Mouse (Mus musculus): ENCODE data around the gene Vwa8. TPM values are rescaled to one million over a fixed set of nuclear protein-coding genes. Genes with fewer than 3 reads are reported as not detected.

Gene Vwa8
- total RNA-seq, 1 experiment: 9.8 TPM

DNA sequence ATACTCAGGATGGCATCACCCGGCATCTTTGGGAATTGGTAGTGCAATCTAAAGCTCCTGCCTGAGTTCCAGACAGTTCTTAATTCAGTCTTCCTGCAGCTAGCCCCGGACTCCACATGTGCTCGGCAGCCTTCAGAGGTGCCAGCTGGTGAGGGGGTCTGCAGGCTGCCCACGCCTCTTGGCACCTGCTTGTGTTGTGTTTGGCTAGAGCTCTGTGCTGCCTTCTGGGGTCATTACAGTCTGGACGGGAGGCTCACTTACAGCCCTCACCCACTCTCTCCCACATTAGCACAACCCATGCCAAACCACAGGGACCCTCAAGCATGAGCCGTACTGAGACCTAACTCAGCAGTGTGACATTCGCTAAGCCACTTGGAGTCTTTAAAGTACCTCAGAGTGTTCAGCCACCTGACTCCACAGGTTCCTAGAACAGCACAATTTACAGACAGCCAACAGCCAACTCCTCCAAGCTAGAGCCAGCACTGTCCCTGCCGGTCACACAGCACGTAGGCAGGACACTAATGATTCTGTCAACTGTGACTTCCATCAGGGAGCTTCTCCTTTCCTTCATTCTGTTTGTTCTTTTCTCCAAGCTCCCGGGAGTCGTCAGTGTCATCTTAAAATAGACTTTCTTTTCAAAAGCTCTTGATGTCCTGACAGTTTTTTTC, 336.3 kb downstream of the Vwa8 start:
- Histone ChIP-seq H3K36me3 (ENCODE audit: control insufficient read depth, insufficient read depth, low read length, poor library complexity, severe bottlenecking) (peaks cover 2% of the 10 kb centered on the region; the same call in 1 of the 2 replicates), H3K27ac (ENCODE audit: insufficient read depth, low read depth, low read length, poor library complexity, severe bottlenecking) (no peak overlapping the region), H3K9me3 (ENCODE audit: control insufficient read depth, insufficient read depth, low read depth, low read length) (no peaks in the 10 kb centered on the region), H3K4me3 (ENCODE audit: insufficient read depth in 1 of 2, low read depth in 1 of 2, low read length in 2 of 2, poor library complexity in 1 of 2, severe bottlenecking in 1 of 2) (no peak overlapping the region), H3K4me1 (ENCODE audit: control insufficient read depth in 2 of 2, insufficient read depth in 2 of 2, low read length in 2 of 2, poor library complexity in 1 of 2) (no peaks in the 10 kb centered on the region), H3K9ac (ENCODE audit: insufficient read depth, low read depth, low read length, poor library complexity, severe bottlenecking) (no peak overlapping the region)
- in situ Hi-C loops (cut with MboI; ENCODE audit: low sequenced_read_pairs in 2 of 2, unreplicated experiment in 2 of 2): no loop called here
- TF ChIP-seq ZNF384 (IDR thresholded peaks at IDR 0.05; ENCODE audit: low read depth, low read length) (no peak), HCFC1 (IDR thresholded peaks at IDR 0.05; ENCODE audit: borderline replicate concordance, insufficient read depth, low read length) (no peak)
- no peak for DNase-seq (ENCODE audit: low read depth, low spot score)

DNA sequence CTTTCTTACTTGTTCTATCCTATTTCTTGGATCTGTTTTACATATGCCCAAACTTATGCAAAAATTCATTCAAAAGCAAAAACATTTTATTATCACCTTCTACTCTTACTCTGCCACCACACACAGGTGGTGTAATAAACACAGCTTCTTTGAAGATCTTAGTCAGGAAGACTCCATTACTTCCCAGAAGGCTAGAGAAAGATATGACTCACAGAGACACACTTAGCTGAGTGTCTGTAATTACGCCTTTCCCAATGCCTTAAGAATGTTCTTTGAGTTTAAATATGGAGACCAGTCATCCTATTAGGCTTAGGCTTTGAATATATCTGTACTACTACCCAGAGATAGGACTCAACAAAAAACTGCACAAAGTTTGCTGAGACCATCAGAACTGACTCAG, 338.1 kb downstream of the Vwa8 start:
- Histone ChIP-seq H3K4me1 (ENCODE audit: control insufficient read depth in 2 of 2, insufficient read depth in 2 of 2, low read length in 2 of 2, poor library complexity in 1 of 2) (no peaks in the 10 kb centered on the region), H3K9me3 (ENCODE audit: control insufficient read depth, insufficient read depth, low read depth, low read length) (no peaks in the 10 kb centered on the region), H3K36me3 (ENCODE audit: control insufficient read depth, insufficient read depth, low read length, poor library complexity, severe bottlenecking) (peaks cover 2% of the 10 kb centered on the region; the same call in 1 of the 2 replicates), H3K9ac (ENCODE audit: insufficient read depth, low read depth, low read length, poor library complexity, severe bottlenecking) (no peak overlapping the region), H3K27ac (ENCODE audit: insufficient read depth, low read depth, low read length, poor library complexity, severe bottlenecking) (no peak overlapping the region), H3K4me3 (ENCODE audit: insufficient read depth in 1 of 2, low read depth in 1 of 2, low read length in 2 of 2, poor library complexity in 1 of 2, severe bottlenecking in 1 of 2) (no peak overlapping the region)
- DNase-seq (ENCODE audit: low read depth, low spot score): no peak
- in situ Hi-C loops (cut with MboI; ENCODE audit: low sequenced_read_pairs in 2 of 2, unreplicated experiment in 2 of 2): no loop called here
- TF ChIP-seq ZC3H11A (IDR thresholded peaks at IDR 0.05; ENCODE audit: borderline replicate concordance, low read depth, low read length) (no peak), HCFC1 (IDR thresholded peaks at IDR 0.05; ENCODE audit: borderline replicate concordance, insufficient read depth, low read length) (no peak), MAFK (IDR thresholded peaks at IDR 0.05; ENCODE audit: insufficient read depth, low read depth, low read length) (no peak), CHD2 (IDR thresholded peaks at IDR 0.05; ENCODE audit: low read depth, low read length) (no peak), ZNF384 (IDR thresholded peaks at IDR 0.05; ENCODE audit: low read depth, low read length) (no peak)

GRCm38 (mm10) chr14:79196711-79197110, 347.9 kb downstream of the Vwa8 start:
- TF ChIP-seq ZNF384 (IDR thresholded peaks at IDR 0.05; ENCODE audit: low read depth, low read length) (no peak), HCFC1 (IDR thresholded peaks at IDR 0.05; ENCODE audit: borderline replicate concordance, insufficient read depth, low read length) (no peak), CHD2 (IDR thresholded peaks at IDR 0.05; ENCODE audit: low read depth, low read length) (no peak), MAFK (IDR thresholded peaks at IDR 0.05; ENCODE audit: insufficient read depth, low read depth, low read length) (no peak), ZC3H11A (IDR thresholded peaks at IDR 0.05; ENCODE audit: borderline replicate concordance, low read depth, low read length) (no peak)
- Histone ChIP-seq H3K27ac (ENCODE audit: insufficient read depth, low read depth, low read length, poor library complexity, severe bottlenecking) (no peak overlapping the region), H3K9ac (ENCODE audit: insufficient read depth, low read depth, low read length, poor library complexity, severe bottlenecking) (no peak overlapping the region), H3K36me3 (ENCODE audit: control insufficient read depth, insufficient read depth, low read length, poor library complexity, severe bottlenecking) (no peaks in the 10 kb centered on the region; the same call in 1 of the 2 replicates), H3K9me3 (ENCODE audit: control insufficient read depth, insufficient read depth, low read depth, low read length) (no peaks in the 10 kb centered on the region), H3K4me1 (ENCODE audit: control insufficient read depth in 2 of 2, insufficient read depth in 2 of 2, low read length in 2 of 2, poor library complexity in 1 of 2) (no peaks in the 10 kb centered on the region; a peak in 1 of 4 replicates), H3K4me3 (ENCODE audit: insufficient read depth in 1 of 2, low read depth in 1 of 2, low read length in 2 of 2, poor library complexity in 1 of 2, severe bottlenecking in 1 of 2) (no peak overlapping the region)
- in situ Hi-C loops (cut with MboI; ENCODE audit: low sequenced_read_pairs in 2 of 2, unreplicated experiment in 2 of 2): no loop called here
- DNase-seq (ENCODE audit: low read depth, low spot score): no peak

DNA sequence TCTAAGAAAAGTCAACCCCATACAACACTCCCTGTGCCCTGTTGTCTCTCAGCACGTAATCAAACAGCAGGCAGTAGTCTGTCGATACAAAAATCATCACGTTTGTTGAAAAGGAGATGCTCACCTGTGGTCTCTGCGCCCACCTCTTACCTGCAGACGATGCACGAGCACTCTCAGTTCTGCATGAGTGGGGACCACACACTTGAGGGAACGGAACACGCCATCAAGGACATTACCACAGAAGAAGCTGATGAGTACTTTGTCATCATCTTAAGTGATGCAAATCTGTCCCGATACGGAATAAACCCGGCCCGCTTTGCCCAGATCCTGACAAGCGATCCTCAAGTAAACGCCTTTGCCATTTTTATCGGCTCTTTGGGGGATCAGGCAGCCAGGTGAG, 349.2 kb downstream of the Vwa8 start:
- Histone ChIP-seq H3K4me3 (ENCODE audit: insufficient read depth in 1 of 2, low read depth in 1 of 2, low read length in 2 of 2, poor library complexity in 1 of 2, severe bottlenecking in 1 of 2) (no peak overlapping the region), H3K27ac (ENCODE audit: insufficient read depth, low read depth, low read length, poor library complexity, severe bottlenecking) (no peak overlapping the region), H3K36me3 (ENCODE audit: control insufficient read depth, insufficient read depth, low read length, poor library complexity, severe bottlenecking) (no peaks in the 10 kb centered on the region; the same call in 1 of the 2 replicates), H3K9me3 (ENCODE audit: control insufficient read depth, insufficient read depth, low read depth, low read length) (no peaks in the 10 kb centered on the region), H3K4me1 (ENCODE audit: control insufficient read depth in 2 of 2, insufficient read depth in 2 of 2, low read length in 2 of 2, poor library complexity in 1 of 2) (no peaks in the 10 kb centered on the region; a peak in 1 of 4 replicates), H3K9ac (ENCODE audit: insufficient read depth, low read depth, low read length, poor library complexity, severe bottlenecking) (no peak overlapping the region)
- TF ChIP-seq ZNF384 (IDR thresholded peaks at IDR 0.05; ENCODE audit: low read depth, low read length) (no peak), ZC3H11A (IDR thresholded peaks at IDR 0.05; ENCODE audit: borderline replicate concordance, low read depth, low read length) (no peak), MAFK (IDR thresholded peaks at IDR 0.05; ENCODE audit: insufficient read depth, low read depth, low read length) (no peak), HCFC1 (IDR thresholded peaks at IDR 0.05; ENCODE audit: borderline replicate concordance, insufficient read depth, low read length) (no peak), CHD2 (IDR thresholded peaks at IDR 0.05; ENCODE audit: low read depth, low read length) (no peak)
- no peak for DNase-seq (ENCODE audit: low read depth, low spot score)
- in situ Hi-C loops (cut with MboI; ENCODE audit: low sequenced_read_pairs in 2 of 2, unreplicated experiment in 2 of 2): no loop called here

All from ES-E14 (cell line).